Mouse (Mus musculus): ENCODE measurements around the gene Myod1. TPM values are rescaled to one million over a fixed set of nuclear protein-coding genes. Genes with fewer than 3 reads are reported as not detected.
A peak's percentile ranks its signal among the peaks of the same experiment; 100 is the strongest.

The Myod1 gene
- total RNA-seq (2015) (not detected in 2 replicates), total RNA-seq (2017) (not detected in 2 replicates)

DNA sequence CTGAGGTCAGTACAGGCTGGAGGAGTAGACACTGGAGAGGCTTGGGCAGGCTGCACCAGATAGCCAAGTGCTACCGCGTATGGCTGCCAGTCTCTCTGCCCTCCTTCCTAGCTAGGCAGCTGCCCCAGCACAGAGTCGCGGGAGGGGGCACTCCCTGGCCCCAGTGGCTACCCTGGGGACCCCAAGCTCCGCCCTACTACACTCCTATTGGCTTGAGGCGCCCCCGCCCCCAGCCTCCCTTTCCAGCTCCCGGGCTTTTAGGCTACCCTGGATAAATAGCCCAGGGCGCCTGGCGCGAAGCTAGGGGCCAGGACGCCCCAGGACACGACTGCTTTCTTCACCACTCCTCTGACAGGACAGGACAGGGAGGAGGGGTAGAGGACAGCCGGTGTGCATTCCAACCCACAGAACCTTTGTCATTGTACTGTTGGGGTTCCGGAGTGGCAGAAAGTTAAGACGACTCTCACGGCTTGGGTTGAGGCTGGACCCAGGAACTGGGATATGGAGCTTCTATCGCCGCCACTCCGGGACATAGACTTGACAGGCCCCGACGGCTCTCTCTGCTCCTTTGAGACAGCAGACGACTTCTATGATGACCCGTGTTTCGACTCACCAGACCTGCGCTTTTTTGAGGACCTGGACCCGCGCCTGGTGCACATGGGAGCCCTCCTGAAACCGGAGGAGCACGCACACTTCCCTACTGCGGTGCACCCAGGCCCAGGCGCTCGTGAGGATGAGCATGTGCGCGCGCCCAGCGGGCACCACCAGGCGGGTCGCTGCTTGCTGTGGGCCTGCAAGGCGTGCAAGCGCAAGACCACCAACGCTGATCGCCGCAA lies at the start of gene Myod1:
Myod1 (plus strand) TSS at position 303 of the 836 bp plus-strand sequence.
- no peak for ATAC-seq (replicated peaks; ENCODE audit: poor library complexity)

DNA sequence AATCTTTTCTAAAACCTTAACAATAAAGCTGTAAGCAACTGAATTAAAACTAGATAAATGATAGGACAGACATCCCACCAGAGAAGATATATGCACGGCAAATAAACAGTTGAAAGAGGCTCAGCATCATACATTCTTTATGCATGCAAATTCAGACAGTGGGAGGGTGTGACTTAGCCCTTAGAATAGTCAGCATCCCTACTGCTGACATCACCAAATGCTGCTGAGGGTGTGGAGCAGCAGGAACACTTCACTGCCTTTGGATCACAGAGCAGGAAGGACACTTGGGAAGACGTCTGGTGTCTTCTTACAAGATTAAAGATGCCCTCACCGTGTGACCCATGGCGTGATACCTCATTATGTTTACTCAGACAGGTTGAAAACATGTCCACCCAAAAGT lies 48.4 kb upstream of the Myod1 start:
- ATAC-seq (replicated peaks; ENCODE audit: poor library complexity): no peak

DNA sequence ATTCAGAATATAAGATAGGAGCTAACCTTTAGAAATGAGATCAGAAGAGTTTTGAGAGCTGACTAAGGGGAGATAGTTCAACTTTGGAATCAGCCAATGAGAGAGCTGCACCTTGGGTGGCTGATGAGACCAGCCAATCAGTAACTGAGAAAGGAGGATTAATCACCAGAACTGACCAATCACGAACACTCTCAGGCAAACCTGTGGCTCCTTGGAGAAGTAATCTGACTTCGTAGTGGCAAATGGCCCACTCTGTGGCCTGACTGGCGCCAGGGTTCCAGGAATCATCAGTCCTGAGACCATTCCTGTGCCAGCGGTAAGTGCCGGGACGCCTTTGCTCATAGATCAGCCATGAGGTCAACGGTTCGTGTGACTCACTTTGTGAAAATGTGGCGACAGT lies 38.9 kb upstream of the Myod1 start:
- ATAC-seq (replicated peaks; ENCODE audit: poor library complexity): no peak

DNA sequence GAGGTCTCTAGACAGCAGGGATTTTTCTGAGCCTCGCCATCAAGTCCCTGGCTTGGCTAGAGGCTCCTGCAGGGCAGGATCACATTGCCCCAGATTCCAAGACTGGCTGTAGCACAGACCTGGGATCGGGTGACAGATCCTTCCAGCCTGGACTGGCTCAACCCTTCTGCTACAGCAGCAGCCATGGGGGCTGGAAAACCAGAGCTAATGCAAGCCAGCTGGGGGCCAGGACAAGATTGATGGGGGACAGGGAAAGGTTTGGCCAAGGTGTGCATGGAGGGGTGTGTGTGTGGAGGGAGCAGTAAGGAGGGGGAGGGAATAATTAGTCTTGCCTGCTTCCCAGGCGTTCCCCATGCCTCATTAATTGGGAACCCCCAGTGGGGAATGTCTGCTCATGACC lies 36.5 kb upstream of the Myod1 start:
- ATAC-seq (replicated peaks; ENCODE audit: poor library complexity): no peak

DNA sequence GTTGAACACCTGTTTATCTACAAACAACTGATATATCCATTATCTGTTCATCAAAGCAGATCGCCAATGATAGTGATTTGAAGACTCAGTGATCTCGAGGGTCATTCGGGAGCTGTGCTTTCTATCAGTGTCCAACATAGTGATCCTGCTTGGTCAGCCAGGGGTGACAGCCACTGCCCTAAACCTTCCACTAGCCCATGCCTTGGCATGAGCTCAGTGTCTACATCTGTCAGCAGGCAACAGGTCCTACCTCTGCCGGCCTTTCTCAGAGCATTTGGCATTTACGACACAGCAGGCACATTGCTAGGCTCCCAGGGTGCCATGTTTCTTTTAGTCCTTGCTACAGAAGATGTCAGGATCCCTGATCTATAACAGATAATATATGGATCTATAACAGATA lies 36.0 kb upstream of the Myod1 start:
- no peak for ATAC-seq (replicated peaks; ENCODE audit: poor library complexity)

DNA sequence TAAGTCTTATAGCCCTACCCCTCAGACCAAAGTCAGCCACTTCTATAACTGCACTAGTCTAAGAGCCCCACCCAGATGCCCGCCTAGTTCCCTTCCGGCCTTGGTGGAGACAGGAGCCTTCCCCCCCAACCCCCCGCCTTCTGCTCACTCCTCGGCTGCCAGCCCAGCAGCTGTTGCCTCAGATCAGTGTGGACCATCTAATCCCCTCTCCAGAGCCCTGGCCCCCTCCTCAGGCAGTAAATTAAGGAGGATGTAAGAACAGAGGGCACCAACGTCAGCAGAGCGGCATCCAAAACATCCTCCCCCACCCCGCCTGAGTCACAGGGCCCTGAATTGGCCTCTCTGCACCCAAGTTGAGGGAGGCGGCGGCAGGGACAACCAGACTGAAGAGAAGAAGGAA lies 34.8 kb upstream of the Myod1 start:
- ATAC-seq (replicated peaks; ENCODE audit: poor library complexity): no peak

DNA sequence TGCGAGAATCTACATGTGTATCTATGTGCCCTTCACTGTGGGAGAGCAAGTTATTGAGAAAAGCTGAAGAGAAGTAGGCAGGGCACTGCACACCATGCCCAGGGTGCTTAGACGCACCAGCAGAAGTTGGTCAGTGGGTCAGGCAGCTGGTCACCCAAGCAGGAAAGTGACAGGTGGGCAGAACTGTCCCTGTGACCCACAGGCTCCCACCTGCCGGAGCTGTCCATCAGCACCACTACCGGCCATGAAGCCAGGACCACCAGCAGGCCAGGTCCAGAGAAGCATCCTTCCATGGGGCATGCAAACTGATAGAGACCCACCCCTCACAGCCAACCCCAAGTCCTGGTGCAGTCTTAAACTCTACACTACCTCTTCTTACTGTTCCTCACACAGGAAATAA lies 28.6 kb upstream of the Myod1 start:
- ATAC-seq (replicated peaks; ENCODE audit: poor library complexity): no peak

DNA sequence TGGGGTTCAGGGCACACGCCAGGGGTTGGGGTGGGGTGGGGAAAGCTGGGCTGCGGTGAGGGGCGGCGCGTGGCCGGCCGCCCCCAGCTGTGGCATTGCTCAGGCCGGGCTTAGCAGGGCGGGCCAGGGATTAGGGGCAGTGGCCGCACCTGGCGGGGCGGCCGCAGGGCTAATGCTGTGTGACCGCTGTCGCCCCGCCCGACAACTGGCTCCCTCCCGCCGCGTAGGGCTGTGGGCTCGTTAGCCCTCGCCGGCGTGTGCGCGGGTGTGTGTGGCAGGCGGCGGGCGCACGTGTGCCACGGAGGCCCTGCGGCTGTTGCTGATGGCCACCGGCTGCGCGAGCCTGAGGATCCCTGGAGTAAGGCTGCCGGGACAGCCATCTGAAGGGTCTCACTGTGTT lies 27.5 kb upstream of the Myod1 start:
- no peak for ATAC-seq (replicated peaks; ENCODE audit: poor library complexity)

DNA sequence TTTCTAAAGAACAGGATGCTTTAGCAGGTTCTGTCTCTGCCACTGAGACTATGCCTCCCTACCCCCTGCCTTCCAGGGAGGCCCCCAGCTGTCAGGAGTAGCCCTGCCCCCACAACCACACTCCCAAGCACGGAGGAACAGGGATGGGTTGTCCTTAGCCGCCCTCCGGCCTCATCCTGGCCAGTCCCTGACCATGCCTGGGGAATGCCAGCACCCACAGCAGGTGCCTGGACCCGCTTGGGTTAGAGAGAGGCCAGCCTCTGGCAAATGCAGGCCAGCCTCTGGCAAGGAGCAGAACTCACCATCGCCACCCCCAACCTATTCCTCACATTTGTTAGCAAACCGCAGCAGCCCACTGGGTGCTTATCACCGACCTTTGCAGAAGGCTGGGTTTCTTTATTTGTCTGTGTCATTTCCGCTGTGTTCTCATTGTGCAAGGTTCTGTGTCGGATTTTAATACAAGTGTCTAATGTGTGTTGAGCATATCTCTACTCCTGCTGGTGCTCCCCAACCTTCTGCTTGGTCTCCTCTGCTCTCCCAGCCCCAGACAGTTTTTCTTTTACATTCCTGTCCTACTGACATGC lies 26.1 kb upstream of the Myod1 start:
- ATAC-seq (replicated peaks; ENCODE audit: poor library complexity): no peak

DNA sequence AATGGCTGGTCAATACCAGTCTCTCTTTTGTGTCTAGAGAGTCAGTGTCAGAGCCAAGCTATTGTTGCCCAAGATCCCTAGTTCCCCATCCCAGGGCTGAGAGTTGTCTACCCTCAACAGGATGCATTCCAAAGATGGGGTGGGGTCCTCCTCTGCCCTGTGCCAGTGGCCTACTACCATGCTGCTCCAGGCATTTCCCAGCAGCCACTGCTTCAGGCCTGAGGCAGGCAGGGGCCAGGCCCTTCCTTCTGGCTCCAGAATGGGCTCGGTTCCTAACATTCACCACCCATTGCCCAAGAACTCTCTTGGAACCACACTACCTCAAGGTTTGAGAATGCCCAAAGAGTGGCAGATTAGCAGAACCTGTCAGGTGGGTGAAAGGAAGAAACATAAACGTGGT lies 23.5 kb upstream of the Myod1 start:
- ATAC-seq (replicated peaks; ENCODE audit: poor library complexity): no peak

DNA sequence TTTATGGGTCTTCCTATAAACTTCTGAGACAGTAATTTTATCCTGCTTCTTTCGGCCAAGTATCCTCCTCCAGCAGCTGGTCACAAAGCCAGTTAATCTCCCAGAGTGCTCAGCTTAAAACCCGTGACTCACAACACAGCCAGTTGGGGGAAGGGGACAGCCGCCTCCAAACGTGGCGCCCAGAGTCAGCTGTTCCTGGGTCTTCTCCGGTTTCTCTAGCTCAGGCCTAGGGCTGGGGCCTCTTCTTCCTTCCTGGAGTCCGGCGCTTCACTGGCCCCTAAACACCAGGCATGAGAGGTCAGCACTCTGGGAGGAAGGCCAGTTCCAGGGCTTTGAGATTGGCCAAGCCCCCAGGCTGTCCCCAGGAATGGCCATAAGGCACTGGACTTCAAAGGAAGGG lies 23.1 kb upstream of the Myod1 start:
- no peak for ATAC-seq (replicated peaks; ENCODE audit: poor library complexity)

DNA sequence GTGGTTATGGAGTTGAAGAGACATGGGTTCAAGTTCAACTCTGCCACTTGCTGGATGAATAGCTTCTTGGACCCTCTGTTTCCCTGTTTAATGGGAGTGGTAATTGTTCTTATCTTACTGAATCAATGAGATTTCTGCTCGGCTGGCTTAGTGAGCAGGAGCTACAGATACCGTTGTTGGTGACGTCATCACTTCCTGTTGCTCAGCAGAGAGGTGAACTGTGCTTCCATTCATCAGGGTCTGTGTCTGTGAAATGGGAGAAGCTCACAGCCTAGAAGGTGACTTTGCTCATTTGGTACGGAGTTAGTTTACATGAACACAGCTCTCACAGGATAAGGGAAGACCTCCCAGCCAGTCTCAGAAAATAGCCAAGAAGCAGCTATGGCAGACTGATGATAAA lies 22.4 kb upstream of the Myod1 start:
- ATAC-seq (replicated peaks; ENCODE audit: poor library complexity): no peak

DNA sequence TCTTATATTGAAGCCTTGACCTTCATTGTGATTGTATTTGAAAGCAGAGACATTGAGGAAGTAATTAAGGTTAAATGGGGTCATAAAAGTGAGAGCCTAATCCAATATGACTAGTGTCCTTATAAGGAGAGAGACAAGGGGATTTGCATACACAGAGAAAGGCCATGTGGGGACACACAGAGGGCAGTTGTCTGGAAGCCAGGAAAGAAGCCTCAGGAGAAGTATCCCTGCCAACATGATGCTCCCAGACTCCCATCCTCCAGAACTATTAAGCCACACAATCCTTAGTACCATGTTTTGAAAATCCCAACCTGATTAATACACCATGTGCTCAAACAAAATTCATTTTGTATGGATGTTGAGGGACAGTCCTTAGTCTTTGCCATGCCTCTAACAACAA lies 14.5 kb upstream of the Myod1 start:
- ATAC-seq (replicated peaks; ENCODE audit: poor library complexity): no peak

DNA sequence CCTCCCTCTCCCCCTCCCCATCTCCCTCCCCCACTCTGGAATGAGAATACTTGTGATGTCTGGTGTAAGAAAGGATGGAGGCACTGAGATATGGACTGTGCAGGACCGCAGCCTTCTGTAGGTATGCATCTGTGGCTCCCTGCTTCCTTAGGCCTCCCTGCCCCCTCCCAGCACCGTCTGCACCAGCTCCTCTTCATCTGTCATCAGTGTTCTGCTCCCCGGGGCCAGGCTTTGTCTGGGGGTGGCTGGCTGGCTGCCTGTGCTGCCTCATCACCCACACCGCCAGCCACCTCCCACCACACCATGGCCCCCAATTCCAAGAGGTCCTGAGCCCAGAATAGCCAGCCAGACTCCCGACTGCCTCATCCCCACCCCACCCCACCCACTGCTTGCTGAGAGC lies 12.1 kb upstream of the Myod1 start:
- ATAC-seq (replicated peaks; ENCODE audit: poor library complexity): no peak

DNA sequence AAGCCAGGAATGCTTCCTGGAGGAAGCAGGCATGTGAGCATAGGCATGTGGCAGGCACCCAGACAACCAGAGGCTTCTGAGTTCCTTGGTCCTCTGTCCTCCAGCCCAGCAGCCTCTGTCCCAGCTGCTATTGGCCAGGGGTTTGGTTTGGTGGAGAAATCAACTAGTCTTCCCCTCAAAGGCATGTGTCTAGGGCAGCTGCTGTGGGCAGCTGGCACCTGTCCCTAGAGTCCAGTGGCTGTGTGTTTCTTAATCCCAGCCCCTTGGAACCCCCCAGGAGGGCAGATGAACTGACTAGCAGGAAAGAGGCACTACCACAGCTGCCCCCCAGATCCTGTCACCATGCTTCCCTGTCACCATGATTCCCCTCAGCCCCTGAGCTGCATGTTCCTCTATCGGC lies 10.5 kb upstream of the Myod1 start:
- ATAC-seq (replicated peaks; ENCODE audit: poor library complexity): no peak

DNA sequence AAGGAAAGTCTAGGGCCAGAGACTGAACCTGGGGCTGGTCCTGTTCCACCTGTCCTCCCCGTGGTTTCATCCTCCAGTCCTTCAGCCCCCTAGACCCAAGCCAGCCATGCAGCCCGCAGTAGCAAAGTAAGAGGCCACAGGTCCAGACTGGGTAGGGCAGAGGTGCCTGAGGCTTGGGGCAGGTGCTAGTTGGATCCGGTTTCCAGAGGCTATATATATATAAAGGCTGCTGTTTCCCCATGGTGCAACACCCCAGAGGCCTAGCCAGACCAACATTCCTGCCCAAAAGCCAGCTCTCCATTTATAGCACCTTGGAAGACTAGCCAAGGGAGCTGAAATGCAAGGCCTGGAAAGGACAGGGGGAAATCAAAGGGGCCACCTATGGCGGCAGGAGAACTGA lies 5.2 kb upstream of the Myod1 start:
- no peak for ATAC-seq (replicated peaks; ENCODE audit: poor library complexity)

DNA sequence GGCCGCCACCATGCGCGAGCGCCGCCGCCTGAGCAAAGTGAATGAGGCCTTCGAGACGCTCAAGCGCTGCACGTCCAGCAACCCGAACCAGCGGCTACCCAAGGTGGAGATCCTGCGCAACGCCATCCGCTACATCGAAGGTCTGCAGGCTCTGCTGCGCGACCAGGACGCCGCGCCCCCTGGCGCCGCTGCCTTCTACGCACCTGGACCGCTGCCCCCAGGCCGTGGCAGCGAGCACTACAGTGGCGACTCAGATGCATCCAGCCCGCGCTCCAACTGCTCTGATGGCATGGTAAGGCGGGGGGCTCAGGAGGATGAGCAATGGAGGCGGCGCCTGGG lies 703 bp downstream of the Myod1 start:
- ATAC-seq (replicated peaks; ENCODE audit: poor library complexity): peak; percentile 41; the same call in 1 of the 2 replicates

DNA sequence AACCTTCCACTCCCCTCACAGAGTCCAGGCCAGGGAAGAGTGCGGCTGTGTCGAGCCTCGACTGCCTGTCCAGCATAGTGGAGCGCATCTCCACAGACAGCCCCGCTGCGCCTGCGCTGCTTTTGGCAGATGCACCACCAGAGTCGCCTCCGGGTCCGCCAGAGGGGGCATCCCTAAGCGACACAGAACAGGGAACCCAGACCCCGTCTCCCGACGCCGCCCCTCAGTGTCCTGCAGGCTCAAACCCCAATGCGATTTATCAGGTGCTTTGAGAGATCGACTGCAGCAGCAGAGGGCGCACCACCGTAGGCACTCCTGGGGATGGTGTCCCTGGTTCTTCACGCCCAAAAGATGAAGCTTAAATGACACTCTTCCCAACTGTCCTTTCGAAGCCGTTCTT lies 1.8 kb downstream of the Myod1 start:
- peak; percentile 51 for ATAC-seq (replicated peaks; ENCODE audit: poor library complexity)

DNA sequence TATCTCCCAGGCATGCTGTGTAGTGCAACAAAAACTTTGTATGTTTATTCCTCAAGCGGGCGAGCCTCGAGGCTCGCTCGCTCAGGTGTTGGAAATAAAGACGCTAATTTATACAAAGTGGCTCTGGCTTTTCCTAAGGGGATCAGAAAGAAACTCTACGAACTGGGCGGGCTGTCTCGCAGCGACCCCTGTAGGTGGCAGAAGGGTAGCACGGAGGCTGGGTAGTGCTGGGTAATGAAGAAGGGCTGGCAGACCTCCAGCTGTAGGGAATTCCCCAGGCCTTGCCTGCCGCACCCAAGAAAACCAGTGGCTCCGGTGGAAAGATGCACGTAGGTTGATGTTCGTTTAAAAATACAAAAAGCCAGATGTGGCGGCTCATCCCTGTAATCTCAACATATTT lies 2.7 kb downstream of the Myod1 start:
- ATAC-seq (replicated peaks; ENCODE audit: poor library complexity): peak; percentile 82

DNA sequence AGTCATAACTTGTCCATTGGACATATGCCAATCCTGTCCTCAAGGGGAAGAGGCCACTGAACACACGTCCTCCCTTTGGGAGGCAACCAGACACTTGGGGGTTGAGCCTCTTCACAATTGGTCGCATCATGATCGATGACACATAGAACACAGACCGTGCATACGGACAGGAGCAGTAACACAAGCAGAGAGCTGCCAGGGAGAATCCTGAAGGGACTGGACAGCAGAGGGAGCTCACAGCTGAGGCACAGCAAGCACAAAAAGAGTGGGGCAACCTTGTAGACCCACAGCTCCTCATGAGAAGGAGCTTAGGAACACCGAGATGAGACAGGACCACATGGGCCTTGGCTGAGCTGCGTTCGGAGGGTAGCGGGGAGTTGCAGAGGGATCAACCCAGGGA lies 4.4 kb downstream of the Myod1 start:
- no peak for ATAC-seq (replicated peaks; ENCODE audit: poor library complexity)

DNA sequence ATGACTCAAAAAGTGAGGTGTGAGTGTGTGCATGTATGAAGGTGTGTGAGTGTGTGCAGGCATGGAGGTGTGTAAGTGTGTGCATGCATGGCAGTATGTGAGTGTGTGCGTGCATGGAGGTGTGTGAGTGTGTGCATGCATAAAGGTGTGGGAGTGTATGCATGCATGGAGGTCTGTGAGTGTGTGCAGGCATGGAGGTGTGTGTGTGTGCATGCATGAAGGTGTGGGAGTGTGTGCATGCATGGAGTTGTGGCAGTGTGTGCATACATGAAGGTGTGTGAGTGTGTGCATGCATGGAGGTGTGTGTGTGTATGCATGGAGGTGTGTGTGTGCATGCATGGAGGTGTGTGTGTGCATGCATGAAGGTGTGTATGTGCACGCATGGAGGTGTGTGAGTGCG lies 11.2 kb downstream of the Myod1 start:
- no peak for ATAC-seq (replicated peaks; ENCODE audit: poor library complexity)

DNA sequence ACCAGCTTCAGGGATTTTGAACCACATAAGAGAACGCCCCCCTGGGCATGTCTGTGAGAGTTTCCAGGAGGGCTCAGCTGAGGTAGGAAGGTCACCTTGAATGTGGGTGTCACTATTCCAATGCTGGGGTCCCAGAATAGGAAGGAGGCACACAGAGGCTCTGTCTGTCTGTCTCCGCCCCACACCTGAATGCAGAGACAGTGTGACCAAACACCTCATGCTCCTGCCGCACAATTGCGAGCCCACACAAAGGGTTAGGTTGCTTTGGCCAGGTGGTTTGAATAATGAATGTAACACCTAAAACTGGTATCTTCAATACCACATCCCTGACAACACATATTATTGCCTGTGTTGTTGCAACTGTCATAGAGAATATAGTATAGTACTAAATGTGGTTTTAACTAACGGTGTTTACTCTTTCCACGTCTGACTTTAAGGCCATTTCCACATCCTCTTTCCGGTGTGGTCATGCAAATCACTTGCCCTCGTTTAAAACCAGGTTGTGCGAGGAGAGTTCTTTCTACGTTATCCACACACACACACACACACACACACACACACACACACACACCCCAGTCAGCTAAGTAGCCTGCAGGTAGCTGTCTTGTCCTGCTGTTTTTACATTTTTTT lies 13.3 kb downstream of the Myod1 start:
- ATAC-seq (replicated peaks; ENCODE audit: poor library complexity): peak; percentile 59

All from megakaryocyte progenitor cell, adult 5-6 weeks (primary cell).